Mouse (Mus musculus) small intestine, adult 2 months (tissue): ENCODE results near the gene Slc10a2.

Source experiments
- CTCF ChIP-seq: fragments of 200-500 bp; IDR thresholded peaks from 2 replicates; pipeline ENCODE4 v1.5.1; 2012; ENCODE audit warnings: low read depth, mild to moderate bottlenecking, control low read depth, inconsistent platforms, low read length, moderate library complexity, mixed read lengths; ENCODE audit not compliant: insufficient replicate concordance, insufficient read length; ENCODE audit errors: extremely low read depth
- POLR2A ChIP-seq: fragments of 200-500 bp; IDR thresholded peaks from 2 replicates; pipeline ENCODE4 v1.6.1; 2012; ENCODE audit warnings: low read depth, mild to moderate bottlenecking, control low read depth, inconsistent platforms, low read length, moderate library complexity

GRCm38 (mm10) chr8:5038811-5039561 is 66.2 kb downstream of the Slc10a2 start:
- TF ChIP-seq POLR2A (no peak), CTCF (no peak)
